Mouse (Mus musculus) mesoderm, embryonic 11.5 days (tissue): Measurements from ENCODE around the gene Gm47959.
"Not testable (repeated sequence)": the region's sequence is repeated elsewhere in the genome, so short reads cannot be mapped to it uniquely, and the experiment has no call there.

Source experiments
- DNase-seq: peaks from one replicate; pipeline ENCODE4 v3.0.0-alpha.2; 2012; ENCODE audit warnings: low read depth, low spot score

Gm47959 gene

DNA sequence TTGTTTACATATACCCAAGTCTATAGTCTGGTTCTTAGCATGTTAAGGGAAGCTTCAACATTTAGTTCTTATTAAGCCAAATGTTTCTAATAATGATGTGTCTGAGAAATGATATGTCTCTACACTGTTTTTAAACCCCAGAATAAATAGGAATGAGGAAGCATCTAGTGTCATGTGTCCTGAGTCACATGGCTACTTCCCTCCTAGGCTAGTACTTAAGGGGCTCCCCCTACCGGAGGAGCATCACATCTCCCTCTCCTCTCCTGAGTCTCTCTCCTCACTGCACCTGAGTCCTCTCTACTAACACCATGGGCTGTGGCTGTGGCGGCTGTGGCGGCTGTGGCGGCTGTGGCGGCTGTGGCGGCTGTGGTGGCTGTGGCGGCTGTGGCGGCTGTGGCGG lies at the start of gene Gm47959:
Gene Gm47959, plus strand, starts transcription at position 243 of the 400 bp plus-strand sequence.
- DNase-seq: not testable (repeated sequence)

DNA sequence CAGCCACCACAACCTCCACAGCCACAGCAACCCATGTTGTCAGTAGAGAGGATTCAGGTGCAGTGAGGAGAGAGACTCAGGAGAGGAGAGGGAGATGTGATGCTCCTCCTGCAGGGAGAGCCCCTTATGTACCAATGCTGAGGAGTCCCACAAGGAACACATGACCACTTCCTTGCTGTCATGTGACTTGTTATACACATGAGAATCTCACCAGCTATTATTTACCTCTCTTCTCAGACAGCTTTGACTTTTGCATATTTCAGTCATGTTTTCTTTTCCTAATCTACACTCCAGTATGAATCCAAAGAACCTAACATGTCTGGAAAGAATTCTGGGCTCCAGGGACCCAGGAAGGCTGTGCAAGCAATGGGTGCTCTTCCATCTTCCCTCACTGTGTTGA lies 44.4 kb upstream of the Gm47959 start, which contains the start of gene Gm7544:
Gene Gm7544, minus strand, starts transcription at position 101 of the 400 bp plus-strand sequence.
- DNase-seq: not testable (repeated sequence)

DNA sequence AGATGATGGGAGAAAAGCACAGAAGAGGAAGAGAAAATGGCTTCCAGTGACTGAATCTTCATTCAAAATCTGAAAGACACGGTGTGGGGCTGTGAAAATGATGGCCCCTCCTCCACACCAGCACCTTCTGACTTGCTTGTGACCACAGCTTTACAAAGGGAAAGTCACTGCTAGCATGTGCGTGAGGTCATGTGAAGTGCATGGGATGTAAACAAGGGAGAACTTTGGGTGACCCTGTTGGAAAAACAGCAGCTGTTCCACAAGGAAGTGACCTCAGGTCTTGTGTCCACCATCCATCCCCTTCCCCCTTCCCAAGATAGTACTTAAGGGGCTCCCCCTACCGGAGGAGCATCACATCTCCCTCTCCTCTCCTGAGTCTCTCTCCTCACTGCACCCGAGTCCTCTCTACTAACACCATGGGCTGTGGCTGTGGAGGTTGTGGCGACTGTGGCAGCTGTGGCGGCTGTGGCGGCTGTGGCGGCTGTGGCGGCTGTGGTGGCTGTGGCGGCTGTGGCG lies 40.4 kb upstream of the Gm47959 start, which contains the start of gene Gm47955:
Gene Gm47955, plus strand, starts transcription at position 417 of the 516 bp plus-strand sequence.
- DNase-seq: no peak

DNA sequence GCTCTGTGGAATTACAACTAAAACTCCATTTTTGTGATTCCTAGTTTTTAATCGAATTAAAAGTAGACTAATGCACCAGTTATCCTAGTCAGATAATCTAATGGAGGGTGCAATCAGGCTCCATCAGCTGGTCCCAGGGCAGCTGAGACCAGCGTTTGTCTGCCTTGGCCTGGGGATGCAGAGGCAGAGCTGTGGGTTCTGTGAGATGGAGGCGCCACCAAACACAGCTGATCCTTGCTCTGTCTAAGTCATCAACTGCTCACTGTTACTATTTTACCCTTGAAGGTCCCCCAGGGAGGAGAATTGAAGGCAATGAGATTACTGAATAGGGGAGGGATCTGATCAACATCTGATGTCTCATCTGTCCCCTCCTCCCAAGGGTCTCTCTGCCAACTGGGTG lies 33.9 kb upstream of the Gm47959 start:
- peak; percentile 12 for DNase-seq

DNA sequence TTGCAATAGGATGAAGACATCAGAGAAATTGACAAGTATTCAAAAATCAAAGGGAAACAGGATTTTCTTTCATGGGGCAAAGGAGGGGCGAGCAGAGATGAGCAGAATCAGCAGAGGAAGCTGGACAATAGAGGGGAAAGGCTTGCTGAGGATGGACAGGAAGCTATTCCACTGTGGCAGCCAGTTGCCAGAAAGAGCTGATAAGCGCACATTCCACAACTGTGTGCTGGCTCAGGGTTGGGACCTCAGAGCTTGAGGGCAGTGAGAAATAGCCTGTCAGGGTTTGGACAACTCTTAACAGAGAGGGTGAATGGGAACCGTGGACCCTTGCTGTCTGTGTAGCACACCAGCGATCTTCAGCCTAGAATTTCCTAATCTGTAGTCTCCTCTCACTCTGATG lies 28.3 kb upstream of the Gm47959 start:
- peak; percentile 14 for DNase-seq

DNA sequence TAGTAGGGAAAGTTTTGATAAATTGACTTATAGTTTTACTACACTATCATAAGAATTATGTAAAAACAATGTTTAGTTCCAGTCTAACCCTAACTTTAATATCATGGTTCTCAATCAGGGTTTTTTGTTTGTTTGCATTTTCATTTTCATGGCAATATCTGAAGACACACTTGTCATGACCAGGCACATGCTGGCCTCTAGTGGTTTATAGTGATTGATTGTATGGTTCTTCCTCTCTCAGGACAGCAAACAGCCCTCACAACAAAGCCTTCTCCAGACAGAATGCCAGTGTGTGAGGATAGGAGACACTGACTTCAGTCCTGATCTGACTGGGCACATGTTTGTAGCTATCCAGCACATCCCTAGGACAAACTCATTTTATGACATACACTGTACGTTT lies 27.1 kb upstream of the Gm47959 start:
- no peak for DNase-seq

DNA sequence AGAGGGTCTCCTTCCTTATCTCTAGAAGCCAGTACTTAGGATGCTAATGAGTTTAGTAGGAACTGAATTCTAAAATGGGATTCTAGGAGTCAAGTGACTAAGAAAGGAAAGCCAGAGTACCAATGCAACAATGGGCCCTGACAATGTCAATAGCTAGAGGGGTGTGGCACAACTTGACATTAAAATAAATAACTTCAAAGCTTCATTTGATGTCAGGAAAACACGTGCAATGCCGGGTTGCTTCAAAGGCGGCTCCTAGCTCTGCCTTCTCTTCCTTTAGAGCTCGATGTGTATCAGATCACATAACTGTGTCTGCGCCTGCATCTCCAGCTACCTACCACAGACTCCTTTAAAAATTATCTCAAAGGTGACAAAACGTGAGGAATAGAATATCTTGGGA lies 26.4 kb upstream of the Gm47959 start:
- no peak for DNase-seq

DNA sequence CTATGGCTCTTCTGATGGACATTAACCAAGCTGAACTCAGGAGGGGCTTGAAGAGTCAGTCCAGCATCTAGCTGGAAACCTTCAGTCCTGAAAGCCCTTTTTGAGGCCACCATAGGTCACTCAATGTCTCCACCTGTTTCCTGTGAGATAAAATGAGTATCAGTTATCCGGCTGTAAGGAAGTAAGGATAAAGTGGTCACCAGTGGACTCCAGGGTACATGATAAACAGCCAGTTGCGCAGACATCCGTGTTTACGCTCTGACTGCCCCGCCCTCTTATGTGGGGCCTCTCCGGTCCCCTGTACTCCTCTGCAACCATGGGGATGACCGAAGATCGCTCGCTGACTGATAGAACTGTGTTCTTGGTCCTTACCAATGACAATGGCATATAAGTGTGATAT lies 26.0 kb upstream of the Gm47959 start:
- DNase-seq: no peak

DNA sequence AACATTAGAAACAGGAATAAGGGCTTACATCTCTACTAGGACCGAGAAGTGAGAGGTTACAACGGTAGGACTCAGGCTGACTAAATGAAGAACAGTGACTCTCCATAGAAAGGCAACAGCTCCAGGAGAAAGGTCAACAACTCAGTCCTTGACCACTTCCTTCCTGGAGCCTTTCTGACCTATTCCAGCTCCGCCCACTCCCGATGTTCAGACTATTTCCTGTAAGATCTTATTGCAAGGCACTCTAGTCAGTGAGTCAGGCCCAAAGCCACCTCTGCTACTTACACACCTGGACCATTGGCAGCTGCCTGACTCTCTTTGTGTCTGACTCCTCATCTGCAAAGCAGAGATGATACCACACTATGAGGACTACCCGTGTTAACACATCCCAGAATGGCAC lies 24.6 kb upstream of the Gm47959 start:
- DNase-seq: no peak

DNA sequence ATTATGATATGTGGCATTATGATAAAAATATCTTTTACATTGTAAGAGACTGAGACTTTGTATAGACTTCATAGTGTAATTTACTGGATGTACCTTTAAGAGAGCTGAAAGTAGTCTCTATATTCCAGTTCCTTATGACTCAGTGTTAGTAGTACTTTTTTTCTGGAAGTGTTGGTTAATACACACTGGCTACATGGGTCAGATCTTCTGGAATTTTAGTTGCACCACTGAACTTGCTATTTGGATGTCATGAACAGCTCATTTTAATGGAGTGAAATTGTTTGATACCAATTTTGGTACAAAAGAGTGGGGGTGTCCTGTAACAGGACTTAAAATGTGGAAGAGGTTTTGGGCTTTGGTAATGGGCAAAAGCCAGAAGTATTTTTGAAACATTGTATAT lies 22.5 kb upstream of the Gm47959 start:
- no peak for DNase-seq

DNA sequence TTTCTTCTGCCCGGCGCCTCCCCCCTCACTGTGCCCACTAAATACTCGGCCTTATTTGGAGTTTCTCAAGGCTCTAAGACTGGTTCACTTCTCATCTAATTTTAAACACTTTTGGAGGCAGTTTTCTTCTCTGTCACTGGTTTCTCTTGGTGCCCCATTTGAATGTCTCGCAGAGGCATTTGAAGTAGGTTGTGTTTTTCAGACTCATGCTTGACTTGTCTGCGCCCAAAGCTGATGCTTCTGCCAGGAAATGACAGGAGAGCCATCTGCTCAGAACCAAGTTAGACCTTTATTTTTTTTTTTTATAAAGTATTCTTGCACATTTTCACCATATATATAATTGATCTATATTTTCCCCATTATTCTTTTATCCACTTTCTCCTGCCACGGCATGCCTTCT lies 13.6 kb upstream of the Gm47959 start:
- DNase-seq: no peak

DNA sequence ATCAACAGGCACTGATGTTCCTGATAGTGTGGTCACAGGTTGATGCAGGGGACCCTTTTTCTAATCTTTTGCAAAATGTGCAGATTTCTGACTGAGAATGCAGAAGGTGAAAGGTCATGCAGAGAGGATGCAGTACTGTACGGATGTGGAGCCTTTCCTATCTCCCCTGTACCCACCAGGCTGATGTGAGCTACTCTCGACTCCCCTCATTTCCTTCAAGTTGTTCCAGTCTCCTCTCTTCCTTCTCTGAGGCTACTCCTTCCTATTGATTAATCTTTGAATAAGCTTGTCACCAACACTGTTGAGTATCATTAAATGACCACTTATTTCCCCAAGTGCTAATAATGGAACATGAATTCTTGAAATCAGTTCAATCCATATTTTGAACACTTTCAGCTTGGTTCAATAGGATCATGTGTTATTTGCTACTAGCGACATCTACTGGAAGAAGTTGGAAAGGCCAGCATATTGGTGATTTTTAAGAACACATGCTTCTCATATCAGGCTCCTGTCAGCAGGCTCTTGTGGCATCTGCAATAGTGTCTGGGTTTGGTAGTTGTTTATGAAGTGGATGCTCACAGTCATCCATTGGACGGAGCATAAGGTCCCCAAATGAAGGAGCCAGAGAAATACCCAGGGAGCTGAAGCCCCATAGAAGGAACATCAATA lies 12.7 kb upstream of the Gm47959 start:
- DNase-seq: peak; percentile 76

DNA sequence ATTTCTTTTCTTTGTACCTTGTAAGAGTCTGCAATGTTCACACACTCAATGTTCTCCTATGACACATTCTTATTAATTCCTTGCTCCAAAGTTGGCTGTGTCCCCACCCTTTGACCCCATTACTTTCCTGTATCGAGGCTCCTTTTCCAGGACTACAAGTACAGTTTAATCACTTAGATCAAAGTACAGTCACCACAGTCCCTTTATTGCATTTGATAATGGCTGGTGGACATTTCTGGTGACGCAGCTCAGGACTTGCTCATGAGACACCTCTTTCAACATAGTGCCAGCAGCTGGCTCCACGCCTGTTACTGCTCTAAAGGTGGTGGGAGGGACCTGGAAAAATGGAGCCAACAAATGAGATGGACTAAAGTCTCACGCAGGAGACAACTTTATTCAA lies 9.3 kb upstream of the Gm47959 start:
- no peak for DNase-seq

DNA sequence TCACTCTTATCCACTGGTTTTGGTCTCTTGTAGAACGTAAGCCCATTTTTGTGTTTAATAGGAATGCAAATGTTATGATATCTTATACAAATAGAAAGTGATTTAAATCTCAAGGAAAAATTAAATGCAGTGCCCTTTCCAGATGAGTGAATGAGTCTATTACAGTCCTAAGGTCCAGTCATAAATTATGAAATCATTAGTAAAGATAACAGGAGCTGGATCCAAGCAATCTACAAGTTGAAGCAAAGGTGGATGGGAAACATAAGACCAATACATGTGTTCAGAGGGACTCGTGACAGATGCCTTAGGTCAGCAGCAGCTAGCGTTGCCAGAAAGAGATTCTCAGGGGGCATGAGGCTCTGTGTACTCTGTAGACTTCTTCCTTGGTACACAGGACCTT lies 8.8 kb upstream of the Gm47959 start:
- no peak for DNase-seq

DNA sequence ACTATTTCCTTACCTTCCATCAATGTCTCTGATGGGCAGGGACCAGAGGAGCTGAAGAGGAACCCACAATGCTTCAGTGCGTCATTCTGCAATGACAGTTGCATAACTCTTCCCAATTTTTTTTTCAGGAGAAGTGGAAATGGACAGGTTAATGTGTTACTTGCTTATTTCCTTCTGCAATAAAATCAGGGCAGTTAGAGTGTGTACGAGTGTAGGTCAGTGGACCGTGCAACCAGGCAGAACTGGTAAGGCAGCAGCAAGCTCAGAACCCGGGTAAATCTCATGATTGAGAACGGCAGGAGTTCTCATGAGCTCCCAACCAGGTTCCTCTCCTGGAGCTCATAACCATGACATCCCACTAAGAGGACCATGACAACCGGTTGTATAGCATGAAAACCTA lies 8.3 kb upstream of the Gm47959 start:
- no peak for DNase-seq

DNA sequence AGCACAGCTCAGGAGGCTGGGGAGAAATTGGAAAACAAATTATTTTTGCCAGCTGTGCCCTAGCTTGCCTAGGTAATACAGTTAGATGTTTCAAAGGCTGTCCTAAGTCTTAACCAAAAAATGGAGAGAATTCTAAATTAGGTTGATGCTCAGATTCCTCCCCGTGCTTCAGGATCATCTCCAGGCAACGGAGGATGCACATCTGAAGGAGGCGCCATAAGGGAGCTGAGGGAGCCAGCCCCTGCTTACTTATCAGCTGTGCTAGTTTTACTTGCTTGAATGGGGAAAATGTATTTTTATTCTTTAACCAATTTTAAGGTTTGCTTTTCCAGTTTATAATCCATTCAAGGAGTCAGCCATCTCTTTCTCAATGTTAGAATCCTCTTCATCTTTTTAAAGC lies 6.4 kb upstream of the Gm47959 start:
- no peak for DNase-seq

DNA sequence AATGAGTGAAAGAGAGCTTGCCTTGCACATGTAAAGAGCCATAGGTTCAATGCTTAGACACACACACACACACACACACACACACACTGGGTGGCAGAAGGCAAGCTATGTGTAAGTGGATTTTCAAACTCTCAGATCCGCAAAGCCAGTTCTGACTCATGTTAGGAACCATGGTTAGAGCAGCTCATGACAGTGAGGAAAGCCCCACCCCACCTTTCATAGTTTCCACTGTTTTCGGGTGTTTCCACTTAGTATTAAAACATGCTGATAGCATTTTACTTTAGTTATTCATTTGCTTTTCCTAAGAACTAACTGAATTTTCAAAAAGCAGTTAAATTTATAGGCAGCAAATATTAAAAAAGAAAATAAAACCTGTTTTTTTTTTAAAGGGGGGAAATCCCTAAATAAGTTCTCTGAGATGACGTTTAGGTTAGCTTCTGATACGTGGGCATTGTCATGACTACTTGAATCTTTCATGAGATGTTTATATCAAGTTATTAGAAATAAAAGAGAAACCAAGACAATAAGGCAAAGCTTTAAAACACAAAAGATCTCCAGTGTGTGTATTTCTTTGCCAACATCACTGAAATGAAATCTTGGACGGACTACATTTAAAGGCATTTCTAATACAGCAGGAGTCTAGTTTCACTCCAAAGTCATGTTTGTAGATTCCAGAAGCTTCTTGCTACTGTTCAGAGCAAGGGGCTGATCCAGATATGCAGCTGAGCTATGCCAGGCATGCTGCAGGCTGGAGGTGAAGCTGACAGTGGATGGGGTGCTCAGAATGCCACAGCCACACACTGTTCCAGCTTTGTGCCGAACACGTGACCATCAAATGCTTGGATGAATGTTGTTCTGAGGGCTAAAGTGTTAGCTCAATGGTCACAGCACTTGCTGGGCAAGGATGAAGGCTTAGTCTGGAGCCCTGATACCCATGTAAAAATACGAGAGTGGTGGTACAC lies 6.2 kb downstream of the Gm47959 start:
- DNase-seq: no peak

DNA sequence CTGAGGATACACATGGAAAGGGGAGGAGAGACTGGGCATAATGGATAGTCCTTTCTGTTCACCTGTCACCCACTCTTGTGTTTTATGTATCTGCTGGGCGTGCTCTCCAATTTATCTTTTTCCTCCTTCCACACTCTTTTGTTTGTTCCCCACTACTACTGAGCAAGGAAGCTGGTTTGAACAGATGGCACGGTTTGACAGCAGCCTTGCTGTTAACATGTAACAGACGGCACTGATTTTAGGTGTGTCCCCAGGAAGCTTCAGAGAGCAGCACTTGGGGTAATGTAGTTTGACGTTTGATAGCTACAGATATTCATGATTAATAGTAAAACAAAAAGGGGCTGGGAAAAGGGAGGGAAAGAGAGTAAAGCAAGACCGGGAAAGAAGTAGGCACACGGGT lies 7.1 kb downstream of the Gm47959 start:
- DNase-seq: no peak

DNA sequence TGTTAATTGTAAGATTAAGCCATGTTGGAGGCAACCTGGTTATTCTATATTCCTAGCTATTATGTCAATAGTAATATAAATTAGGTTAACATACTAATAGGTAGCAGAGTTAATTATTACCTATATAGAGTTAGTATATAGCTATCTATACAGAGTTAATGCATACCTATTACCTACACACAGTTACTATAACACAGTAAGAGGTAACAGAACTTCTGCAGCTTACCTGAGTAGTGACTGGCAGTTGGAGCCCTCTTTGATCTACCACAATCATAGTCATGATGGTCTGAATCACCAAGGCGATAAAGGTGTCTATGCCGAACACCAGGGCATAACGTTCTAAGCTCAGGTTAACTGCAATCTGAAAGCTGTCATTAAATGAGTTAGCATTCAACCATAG lies 14.1 kb downstream of the Gm47959 start:
- no peak for DNase-seq

DNA sequence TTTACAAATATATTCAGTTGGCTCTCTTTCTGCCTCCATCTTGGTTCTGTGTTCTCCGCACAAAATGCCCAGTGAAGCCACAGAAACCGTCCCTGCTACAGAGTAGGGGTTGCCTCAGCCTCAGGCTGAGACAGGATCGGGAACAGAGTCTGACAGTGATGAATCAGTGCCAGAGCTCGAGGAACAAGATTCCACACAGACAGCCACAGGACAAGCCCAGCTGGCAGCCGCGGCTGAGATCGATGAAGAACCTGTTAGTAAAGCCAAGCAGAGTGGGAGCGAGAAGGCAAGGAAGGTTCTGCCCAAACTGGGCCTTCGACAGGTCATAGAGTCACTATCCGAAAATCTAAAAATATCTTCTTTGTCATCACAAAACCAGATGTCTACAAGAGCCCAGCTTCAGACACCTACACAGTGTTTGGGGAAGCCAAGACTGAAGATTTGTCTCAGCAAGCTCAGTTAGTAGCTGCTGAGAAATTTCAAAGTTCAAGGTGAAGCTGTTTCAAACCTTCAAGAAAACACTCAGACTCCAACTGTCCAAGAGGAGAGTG lies 15.1 kb downstream of the Gm47959 start:
- no peak for DNase-seq

DNA sequence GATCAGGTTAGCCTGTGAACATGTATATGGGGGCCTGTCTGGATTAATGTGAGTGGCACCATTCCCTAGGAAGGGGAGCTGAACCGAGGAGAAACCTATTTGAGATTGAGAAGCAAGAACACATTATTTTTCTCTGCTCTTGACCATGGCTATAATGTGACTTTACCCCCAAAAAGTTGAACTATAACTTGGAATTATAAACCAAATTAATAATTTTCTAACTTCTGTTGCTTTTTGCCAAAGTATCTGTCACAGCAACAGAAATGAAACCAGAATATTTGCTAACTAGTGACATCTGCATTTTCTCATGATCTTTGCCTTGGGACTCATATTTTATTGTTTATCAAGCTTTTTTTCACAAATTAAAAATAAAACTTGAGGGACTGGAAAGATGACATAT lies 16.2 kb downstream of the Gm47959 start:
- DNase-seq: no peak

DNA sequence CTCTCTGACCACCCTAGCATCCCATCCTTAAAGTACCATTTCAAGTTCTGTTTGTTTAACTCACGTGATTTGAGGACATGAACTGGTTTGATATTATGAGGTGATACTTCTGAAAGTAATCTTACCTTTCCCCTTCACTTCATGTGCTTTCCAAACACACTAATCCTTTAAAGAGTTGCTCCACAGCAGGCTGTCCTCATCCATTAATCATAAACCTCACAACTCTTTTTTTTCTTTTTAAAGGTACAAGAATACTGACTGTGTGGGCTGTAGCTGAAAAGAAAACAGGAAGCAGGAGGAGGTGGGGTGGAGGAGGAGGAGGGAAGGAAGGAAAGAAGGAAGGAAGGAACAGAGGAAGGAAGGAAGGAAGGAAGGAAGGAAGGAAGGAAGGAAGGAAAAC lies 31.6 kb downstream of the Gm47959 start:
- no peak for DNase-seq
